Mouse (Mus musculus) adrenal gland (tissue): Measurements from ENCODE around the gene Fndc5.

Experiments used
- intact Hi-C: fragments of 180-260 bp; cut with DNase I; formaldehyde crosslinking; loops from one replicate; pipeline ENCODE4 v1.15.1; 2025

The Fndc5 gene

GRCm38 (mm10) chr4:129122107-129122506, 14.7 kb upstream of the Fndc5 start:
- intact Hi-C loops = no loop called here

DNA sequence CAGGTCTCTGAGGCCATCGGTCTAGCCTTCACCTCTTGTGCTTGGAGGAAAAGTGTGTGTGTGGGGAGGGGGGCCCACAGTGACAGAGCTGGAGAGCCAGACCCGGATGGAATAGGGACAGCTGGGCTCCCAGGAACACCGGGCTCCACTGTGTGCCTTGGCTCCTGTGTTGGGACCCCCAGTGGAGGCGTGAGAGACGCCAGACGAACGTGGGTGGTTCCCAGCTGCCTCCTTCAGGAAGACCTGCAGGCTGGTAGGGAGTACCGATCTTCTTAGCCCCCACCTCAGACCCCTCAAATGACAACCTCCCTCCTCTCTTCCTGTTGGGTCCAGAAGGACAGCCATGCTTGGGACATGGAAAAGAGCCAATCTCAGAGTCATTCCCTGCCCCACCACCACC, 14.1 kb upstream of the Fndc5 start:
- intact Hi-C loops = no loop called here

DNA sequence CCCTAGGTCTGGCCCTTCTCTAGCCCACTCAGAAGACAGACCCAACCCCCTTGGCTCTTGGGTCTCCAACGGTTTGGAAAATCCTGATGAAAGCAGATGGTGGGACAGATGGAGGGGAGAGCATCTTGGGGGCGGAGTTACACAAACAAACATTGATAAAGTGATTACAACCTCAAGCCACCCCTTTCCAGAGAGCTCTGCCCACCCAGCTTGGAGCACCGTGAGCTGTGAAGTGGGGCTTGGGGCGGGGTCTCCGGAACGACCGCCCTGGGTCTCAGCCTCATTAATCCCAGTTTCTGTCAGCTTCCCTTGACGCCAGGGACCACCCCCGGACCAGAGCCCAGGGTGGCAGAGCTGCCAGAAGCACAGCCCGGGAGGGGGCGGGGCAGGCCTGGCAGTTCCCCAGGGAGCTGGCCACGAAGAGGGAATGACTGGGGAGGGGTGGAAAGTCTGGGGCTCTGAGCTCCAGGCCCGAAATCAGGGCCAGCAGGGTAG, 12.1 kb upstream of the Fndc5 start:
- intact Hi-C loops = no loop called here

DNA sequence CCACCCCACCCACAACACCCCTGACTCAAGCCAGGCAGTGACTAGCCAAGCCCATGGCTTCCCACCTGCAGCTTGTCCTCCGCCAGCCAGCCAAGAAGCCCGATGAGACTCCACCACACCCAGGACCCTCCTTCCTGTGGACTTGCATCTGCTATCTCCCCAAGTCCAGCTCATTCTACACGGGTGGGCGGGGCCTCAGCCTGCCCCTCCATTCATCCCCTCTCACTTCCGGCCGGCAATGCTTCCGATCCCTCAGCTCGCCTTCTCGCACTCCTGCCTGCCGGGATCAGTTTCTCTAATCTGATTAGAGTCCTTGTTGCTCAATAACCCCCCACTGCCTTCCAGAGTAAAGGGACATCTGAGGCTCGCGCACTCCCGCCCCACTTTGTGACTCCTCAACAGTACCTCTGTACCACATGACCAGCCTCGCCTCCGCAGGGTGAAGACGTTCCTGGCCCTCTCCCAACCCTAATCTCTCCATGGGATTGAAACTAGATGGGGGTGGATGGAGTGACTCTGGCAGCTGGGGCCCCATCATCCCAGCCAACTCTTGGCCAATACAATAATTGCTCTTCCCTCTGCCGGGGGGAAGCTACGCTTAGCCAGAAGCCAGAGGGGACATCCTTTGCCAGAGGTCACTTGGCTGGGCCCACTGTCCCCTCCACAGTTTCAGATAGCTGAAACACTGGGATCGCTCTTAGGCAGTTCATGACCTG, 10.9 kb upstream of the Fndc5 start:
- intact Hi-C loops = no loop called here

DNA sequence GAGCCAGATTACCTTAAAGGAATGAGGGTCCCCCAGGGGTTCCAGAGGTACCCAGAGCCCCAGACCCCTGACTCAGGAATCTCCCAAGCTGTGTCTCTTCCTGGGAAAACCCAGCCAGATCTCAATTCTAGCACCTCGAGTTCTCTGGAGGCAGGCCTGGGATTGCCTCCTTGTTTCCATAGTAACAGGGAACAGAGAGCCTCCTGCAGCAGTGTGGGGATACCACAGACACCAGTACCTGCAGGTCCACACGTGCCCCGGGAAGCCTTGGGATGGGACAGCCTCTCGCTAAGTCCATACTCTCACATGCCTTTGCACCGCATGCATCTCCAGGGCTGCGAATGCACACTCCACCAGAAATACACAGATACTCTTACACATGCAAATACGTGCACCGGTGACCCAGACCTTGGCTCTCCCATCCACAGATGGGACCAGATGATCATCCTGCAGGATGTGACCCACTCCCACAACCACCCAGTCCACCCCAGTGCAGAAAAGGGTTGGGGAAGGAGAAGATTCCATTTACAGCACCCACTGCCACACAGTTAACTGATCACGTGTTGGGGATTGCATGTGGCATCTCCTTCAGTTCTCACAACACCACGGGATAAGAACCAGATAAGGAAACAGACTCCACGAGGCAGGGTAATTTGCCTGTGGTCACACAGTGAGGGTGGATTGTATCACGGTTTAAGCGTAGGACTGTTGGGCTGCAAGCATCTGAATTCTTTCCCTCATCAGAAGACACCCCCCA, 8.0 kb upstream of the Fndc5 start:
- intact Hi-C loops = no loop called here

- intact Hi-C loops = no loop called here
Observed at GRCm38 (mm10) chr4:129129387-129129786, 7.4 kb upstream of the Fndc5 start.

GRCm38 (mm10) chr4:129130149-129130548, 6.7 kb upstream of the Fndc5 start:
- intact Hi-C loops = loop anchor here (5.0 to 10.0 kb wide), 2 partner anchors 152 to 325 kb away; no protein-coding TSS in a partner anchor

DNA sequence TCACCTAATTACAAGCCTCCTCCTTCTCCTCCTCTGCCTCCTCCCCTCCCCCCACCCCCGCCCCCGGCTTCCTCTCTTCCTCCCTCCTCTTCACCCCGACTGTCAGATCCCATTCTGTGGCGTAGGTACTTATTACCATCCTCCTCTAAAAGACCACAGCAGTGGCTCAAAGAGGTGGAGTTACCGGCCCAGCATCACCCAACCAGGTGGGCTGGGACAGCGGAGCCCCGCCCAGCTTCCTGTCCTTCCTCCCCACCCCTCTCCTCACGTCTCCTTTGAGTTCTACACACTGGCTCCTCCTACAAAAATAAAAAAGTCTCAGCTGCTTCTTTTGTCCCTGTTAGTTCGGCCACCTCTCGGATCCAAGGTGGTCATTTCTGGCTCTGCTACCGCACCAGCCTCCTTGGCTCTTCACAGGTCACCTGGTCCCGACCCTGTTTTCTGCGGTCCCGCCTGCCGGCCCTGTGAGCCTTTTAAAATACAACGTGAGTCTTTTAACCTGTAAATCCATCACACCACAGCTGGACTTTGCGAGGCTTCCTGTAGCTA, 6.0 kb upstream of the Fndc5 start:
- intact Hi-C loops = loop anchor here (5.0 to 10.0 kb wide), 2 partner anchors 151 to 324 kb away; no protein-coding TSS in a partner anchor

DNA sequence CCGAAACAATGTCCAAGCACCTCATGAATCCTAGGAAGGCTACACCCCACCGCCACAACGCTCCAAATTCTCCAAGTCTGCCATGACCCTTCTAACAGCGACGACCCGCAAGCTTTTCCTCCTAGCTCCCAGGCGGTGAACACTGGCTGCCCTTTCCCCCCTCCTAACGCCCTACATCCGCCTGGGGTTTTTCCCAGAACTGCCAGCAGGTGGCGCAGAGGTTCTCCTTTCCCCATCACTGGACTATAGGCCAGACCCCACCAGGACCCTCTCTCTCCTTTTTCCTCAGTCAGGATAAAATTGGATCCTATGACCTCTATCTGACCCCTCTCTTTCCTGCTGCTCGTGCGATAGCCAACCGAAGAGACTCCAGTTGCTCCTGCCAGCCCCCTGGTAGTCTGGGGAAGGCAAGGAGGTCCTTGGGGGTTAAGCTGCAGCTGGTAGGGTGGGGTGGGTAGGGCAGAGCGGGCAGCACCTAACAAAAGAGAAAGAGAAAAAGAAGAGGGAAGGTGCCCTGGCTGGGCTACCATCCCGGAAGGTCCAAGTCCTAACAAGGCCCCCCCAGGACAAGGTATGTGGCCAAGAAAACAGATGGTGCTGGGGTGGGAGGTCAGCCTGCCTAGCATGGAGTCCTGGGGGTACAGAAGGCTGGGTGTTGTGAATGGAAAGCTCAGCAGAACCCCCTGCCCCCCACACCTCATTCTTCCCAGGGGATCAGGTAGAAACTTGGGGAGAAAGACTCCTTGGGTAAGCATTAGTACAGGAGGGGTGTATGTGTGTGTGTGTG, 1.8 kb upstream of the Fndc5 start:
- intact Hi-C loops = loop anchor here (5.0 to 10.0 kb wide), 3 partner anchors 42 to 320 kb away; no protein-coding TSS in a partner anchor

- intact Hi-C loops = loop anchor here (5.0 to 10.0 kb wide), 2 partner anchors 42 to 319 kb away; no protein-coding TSS in a partner anchor
Observed at GRCm38 (mm10) chr4:129135637-129136036, 1.2 kb upstream of the Fndc5 start.

- intact Hi-C loops = loop anchor here (5.0 to 10.0 kb wide), 2 partner anchors 41 to 319 kb away; no protein-coding TSS in a partner anchor
Observed at GRCm38 (mm10) chr4:129136189-129136578, 615 bp upstream of the Fndc5 start.

DNA sequence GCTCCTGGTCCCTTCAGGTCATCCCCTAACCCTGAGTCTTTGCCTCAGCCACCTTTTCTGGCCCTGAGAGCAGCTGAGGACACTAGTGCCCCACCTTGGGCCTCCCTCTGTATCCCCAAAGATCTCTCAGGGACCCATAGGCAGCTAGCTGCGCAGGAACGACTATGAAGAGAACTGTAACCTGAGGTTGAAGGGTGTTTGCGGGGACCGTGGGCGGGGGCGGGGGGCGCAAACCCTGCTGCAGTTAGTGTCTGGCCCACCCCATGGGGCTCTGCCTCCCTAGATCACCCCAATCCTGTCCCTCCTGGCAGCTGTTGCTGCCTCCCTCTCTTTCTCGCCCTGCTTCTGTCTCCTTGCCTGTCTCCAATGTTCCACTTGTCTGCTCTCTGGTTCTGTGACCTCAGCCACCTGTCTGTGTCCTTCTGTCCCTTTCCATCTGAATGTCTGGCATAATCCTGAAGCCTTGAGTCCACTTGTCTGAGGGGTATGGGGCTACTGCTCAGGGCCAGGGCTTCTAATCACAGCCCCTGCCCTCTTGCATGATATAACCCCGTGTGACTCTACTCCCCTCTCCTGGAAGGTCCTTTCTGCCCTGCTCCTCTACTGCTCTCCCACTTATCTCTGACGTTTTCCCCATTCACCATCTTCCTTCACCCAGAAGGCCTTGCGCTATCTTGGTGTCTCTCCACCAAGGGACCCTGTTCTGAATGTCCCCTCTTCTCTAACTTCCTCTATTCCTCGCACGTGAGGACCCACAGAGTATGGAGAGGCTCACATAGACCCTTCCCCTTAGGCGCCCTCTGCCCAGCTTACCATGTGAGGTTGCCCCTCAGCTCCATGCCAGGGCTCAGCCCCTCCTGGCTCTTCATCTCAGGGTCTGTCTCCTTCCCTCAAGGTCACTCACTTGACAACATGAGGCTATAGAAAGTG, 858 bp downstream of the Fndc5 start:
- intact Hi-C loops = loop anchor here (5.0 to 10.0 kb wide), 2 partner anchors 40 to 317 kb away; no protein-coding TSS in a partner anchor

- intact Hi-C loops = loop anchor here (5.0 to 10.0 kb wide), 2 partner anchors 38 to 315 kb away; no protein-coding TSS in a partner anchor
Observed at GRCm38 (mm10) chr4:129139642-129140041, 2.8 kb downstream of the Fndc5 start.

DNA sequence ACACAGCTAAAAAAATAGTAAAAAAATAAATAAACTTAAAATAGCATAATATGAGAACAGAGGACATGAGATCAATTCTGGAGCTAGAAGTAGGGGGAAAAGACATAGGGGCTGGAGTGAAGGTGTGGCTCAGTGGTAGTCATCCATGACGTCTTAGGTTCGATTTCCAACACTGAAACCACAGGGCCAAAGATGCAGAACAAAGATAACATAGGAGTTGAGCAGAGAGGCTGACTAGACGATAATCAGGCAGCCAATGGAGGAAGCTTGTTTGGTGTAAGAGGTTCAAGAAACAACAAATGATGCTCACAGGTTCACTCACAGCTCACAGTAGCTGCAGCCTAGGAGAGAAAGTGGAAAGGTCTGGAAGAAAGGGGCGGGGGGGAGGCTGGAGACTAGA, 4.0 kb downstream of the Fndc5 start:
- intact Hi-C loops = no loop called here

GRCm38 (mm10) chr4:129141560-129142438, 5.0 kb downstream of the Fndc5 start:
- intact Hi-C loops = no loop called here

DNA sequence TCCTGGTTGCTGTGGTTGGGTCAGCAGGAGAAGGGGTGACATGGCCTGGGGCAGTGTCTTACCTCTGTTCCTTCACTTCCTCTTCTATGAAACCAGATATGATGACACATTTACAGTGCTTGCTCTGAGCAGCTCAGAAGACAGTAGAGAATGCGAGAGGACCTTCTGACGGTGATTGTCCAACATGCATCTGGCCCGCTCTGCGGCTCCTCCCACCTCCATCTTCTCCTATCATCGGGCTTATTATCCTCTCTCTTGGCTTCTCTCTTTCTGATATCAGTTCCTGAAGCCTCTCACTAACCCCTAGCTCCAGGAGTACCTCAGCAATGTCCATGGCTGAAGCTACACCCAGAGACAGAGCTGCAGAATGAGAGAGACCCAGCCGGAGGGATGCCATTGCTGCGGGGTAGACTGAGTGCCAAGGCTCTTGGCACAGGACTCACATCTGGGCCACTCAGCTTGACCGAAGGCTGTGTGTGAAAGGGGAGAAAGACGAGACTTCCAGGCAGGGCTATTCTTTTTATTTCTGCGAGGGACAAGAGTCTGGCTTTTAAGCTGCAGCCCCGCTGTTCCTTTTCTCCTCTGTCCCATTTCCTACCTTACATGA, 5.7 kb downstream of the Fndc5 start:
- intact Hi-C loops = no loop called here

DNA sequence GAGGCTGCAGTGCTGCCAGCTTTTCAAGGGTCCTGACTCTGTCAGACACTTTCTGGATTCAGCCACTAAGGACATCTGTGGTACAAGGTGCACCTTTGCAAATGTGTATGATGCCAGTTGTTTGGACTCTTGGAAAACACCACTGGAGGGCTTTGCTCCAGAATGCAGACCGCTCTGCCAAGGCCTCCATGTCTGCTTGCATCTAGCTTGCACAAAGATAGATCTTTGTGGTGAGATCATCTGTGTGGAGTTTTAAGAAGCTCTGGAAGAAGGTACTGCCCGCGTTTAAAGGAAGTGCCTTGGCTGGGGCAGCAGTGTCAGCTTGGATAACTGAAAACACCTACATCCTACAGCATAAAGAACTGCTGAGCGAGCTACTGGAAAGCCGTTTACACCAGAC, 6.7 kb downstream of the Fndc5 start:
- intact Hi-C loops = no loop called here
